Mouse (Mus musculus) kidney, adult 2 months (tissue): Measurements from ENCODE around the gene Gas2l3. TPM values are rescaled to one million over a fixed set of nuclear protein-coding genes. Genes with fewer than 3 reads are reported as not detected.

Source experiments
- DNase-seq: peaks from one replicate; pipeline ENCODE4 v3.0.0; 2021
- H3K27ac ChIP-seq: fragments of 200-500 bp; 2 replicates; pipeline ENCODE4 v1.5.1; 2012; ENCODE audit warnings: low read depth, low read length, control low read depth, inconsistent platforms; ENCODE audit not compliant: insufficient read depth
- H3K27me3 ChIP-seq: fragments of 200-500 bp; replicated peaks from 2 replicates; pipeline ENCODE4 v1.6.1; 2012; ENCODE audit warnings: mild to moderate bottlenecking, moderate library complexity, low read length, inconsistent platforms; ENCODE audit not compliant: control insufficient read depth, insufficient read depth
- H3K36me3 ChIP-seq: fragments of 200-500 bp; 2 replicates; pipeline ENCODE4 v1.6.1; 2012; ENCODE audit warnings: mild to moderate bottlenecking, moderate library complexity, low read length, inconsistent platforms; ENCODE audit not compliant: control insufficient read depth, insufficient read depth
- H3K4me1 ChIP-seq: fragments of 200-500 bp; 2 replicates; pipeline ENCODE4 v1.6.1; 2011; ENCODE audit warnings: low read length; ENCODE audit not compliant: control insufficient read depth, insufficient read depth
- H3K4me3 ChIP-seq: fragments of 200-500 bp; 2 replicates; pipeline ENCODE4 v1.5.1; 2011; ENCODE audit warnings: mild to moderate bottlenecking, low read depth, low read length, control low read depth; ENCODE audit not compliant: insufficient read depth
- CTCF ChIP-seq: fragments of 200-500 bp; conservative IDR thresholded peaks from 2 replicates; pipeline ENCODE4 v1.5.1; 2011; ENCODE audit warnings: low read depth, mild to moderate bottlenecking, control low read depth, low read length, moderate library complexity, mixed read lengths; ENCODE audit not compliant: insufficient read depth, insufficient read length
- POLR2A ChIP-seq: fragments of 200-500 bp; IDR thresholded peaks from one replicate; pipeline ENCODE4 v1.6.1; 2011; ENCODE audit warnings: low read depth, low read length, control low read depth
- WGBS: fragments of 180-500 bp; shearing (Covaris S2); methylation state at CpG from one replicate; pipeline ENCODE4 v1.1.7; 2018; 5-methylcytosine and 5-hydroxymethylcytosine counted together
- polyA plus RNA-seq: library from polyadenylated mRNA; depleted of rRNA; stranded (reverse); fragments of >200 nt; gene quantifications from 2 replicates; pipeline ENCODE4 v1.2.3, GENCODE M21; 2012

The Gas2l3 gene
- polyA plus RNA-seq, 1 experiment = 0.19 TPM

DNA sequence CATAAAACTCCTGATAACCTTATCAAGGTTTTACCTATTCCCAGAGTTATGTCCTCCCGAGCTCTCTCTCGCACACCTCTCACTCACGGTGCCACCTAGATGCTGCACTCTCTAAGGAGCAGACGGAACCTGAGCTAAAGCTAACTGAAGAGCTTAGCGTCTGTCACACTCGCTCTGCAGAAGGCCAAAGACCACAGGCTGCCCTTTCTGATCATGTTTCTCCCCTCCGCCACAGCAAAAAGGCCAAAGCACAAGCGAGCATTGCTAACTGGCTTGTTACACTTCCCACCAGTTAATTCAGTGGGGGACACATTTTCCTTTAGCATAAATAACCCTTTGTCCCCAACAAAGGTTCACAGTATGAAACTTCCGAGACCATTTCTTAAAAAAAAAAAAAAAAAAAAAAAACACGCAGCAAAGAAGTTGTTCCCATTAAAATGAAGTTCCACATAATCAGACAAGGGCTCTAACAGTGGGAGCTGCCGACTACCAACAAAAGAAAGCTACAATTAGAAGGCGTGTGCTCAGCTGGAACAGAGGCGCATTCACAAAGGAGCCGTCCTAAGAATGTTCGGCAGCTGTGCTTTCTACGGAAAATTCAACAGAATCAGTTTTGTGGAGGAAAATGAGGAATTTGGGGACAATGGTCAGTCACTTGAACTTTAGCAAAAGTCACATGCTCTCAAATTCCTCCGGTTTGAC is 9.1 kb downstream of the Gas2l3 start:
- H3K4me1 ChIP-seq = no peaks in the 10 kb centered on the region
- H3K4me3 ChIP-seq = no peak overlapping the region
- DNase-seq = no peak
- WGBS = 75% methylated on average over 17 of the region's 17 CpGs
- H3K27ac ChIP-seq = no peak overlapping the region
- no peaks in the 10 kb centered on the region for H3K36me3 ChIP-seq
- H3K27me3 ChIP-seq = no peaks in the 10 kb centered on the region
- TF ChIP-seq CTCF (no peak), POLR2A (no peak)

GRCm38 (mm10) chr10:89432743-89433142 is 11.0 kb downstream of the Gas2l3 start:
- Histone ChIP-seq H3K4me1 (no peaks in the 10 kb centered on the region), H3K4me3 (no peak overlapping the region), H3K27me3 (no peaks in the 10 kb centered on the region), H3K36me3 (no peaks in the 10 kb centered on the region), H3K27ac (no peak overlapping the region)
- 71% methylated on average over 13 of the region's 13 CpGs for WGBS
- no peak for TF ChIP-seq CTCF
- no peak for TF ChIP-seq POLR2A
- DNase-seq = no peak

DNA sequence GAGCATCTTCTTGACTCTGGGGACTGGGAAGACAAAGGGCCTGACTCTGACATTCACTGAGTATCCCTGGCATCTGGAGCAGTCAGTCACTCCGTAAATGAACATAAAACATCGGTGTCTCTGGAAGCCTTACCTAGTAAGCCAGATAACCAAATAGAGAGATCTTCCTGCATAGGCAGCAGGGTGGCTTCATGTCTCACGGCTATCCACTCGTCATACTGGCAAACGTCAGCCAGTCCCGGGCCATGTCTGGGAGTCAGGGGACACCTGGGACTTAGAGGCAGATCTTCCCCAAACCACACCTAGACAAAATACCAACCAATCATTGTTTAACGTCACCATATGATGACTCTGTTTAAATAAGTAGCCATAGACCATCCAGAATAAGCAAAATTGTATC is 13.0 kb downstream of the Gas2l3 start:
- Histone ChIP-seq H3K27me3 (no peaks in the 10 kb centered on the region), H3K4me3 (no peak overlapping the region), H3K27ac (no peak overlapping the region), H3K4me1 (no peaks in the 10 kb centered on the region), H3K36me3 (no peaks in the 10 kb centered on the region)
- TF ChIP-seq POLR2A (no peak), CTCF (no peak)
- 99% methylated on average over 7 of the region's 7 CpGs for WGBS
- DNase-seq = no peak

DNA sequence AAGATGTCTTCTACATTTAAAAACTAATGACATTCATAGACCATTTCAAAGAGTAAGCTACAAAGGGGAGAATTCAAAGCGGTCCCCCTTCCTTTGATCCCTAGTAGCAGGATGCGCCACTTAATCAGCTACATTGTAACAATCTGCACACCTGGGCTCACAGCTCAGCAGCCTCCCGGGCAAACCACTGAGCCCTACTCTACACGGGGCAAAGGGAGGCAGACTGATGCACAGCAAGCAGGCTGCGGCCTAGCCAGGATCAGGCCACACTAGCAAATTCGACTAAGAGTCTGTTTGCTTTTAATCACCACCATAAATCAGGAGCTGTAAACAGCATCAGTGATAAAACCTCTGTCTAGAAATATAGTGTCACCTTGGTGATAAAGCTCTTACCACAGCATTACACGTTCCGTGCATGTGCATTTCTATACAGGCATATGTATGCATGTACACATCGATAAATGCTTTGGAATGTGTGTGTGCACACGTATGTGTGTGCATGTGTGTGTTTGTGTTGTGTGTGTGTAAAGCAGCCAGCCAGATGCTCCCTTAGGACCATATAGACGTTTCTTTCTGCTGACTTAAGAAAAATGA is 18.9 kb downstream of the Gas2l3 start:
- Histone ChIP-seq H3K4me3 (no peak overlapping the region), H3K36me3 (no peaks in the 10 kb centered on the region), H3K27ac (no peak overlapping the region), H3K4me1 (no peaks in the 10 kb centered on the region), H3K27me3 (no peaks in the 10 kb centered on the region)
- 79% methylated on average over 11 of the region's 11 CpGs for WGBS
- no peak for TF ChIP-seq CTCF
- TF ChIP-seq POLR2A = no peak
- no peak for DNase-seq

GRCm38 (mm10) chr10:89424217-89424616 is 19.6 kb downstream of the Gas2l3 start:
- Histone ChIP-seq H3K27ac (no peak overlapping the region), H3K36me3 (no peaks in the 10 kb centered on the region), H3K4me1 (no peaks in the 10 kb centered on the region), H3K4me3 (no peak overlapping the region), H3K27me3 (no peaks in the 10 kb centered on the region)
- 92% methylated on average over 9 of the region's 9 CpGs for WGBS
- no peak for DNase-seq
- TF ChIP-seq CTCF (no peak), POLR2A (no peak)

DNA sequence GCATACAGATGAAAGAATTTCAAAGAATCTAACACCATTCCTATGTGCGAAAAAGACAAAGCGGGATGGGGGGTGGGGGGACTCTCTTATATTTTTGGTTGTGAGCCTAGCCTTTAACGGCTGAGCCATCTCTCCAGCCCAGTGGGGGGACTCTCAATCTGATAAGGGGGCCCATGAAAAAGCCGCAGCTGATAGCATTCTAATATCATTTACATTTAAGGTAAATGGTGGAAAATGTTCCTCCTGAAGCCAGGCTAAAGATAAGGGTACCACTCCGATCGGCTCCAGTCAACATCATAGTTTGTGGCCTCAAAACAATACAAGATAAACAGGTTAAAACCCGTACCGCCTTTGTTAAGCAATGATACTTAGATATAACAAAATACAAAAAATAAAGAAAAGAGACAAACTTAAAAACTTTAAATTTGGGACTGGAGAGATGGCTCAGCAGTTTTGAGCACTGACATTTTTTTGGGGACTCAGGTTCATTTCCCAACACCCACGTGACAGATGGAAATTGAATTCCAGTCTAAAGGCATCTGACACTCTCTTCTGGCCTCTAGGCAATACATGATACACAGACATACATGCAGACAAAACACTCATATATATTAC is 20.5 kb downstream of the Gas2l3 start:
- WGBS = 95% methylated on average over 9 of the region's 9 CpGs
- H3K27me3 ChIP-seq = no peaks in the 10 kb centered on the region
- TF ChIP-seq POLR2A = no peak
- DNase-seq = no peak
- H3K27ac ChIP-seq = no peak overlapping the region
- no peaks in the 10 kb centered on the region for H3K4me1 ChIP-seq
- no peaks in the 10 kb centered on the region for H3K36me3 ChIP-seq
- H3K4me3 ChIP-seq = no peak overlapping the region

DNA sequence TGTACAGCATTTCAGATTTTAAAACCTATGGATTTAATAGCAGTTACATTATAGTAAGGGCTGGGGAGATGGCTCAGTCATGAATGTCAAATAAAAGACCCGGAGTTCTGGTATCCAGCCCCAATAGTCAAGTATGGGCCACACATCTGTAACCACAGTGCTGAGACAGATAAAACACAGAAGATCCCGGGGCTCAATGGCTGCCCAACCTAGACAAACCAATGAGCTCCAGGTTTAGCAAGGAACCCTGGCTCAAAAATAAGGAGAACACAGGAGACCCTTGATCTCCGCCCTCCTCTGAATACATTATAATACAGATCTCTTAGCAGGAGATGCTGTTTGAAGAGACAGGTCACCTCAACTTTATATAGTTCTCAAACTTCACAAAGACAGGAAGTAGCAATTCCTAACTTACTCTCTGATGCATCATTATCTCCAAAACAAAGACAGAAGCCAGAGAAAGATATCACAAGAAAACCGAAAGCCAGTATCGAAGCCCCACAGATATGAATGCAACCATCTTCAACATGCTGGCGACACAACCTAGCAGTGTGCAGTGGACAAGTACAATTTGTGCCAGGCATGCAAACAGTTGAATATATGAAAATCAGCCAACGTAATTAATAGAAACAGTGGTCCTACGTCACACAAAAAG is 21.1 kb downstream of the Gas2l3 start:
- TF ChIP-seq CTCF (no peak), POLR2A (no peak)
- H3K36me3 ChIP-seq = no peaks in the 10 kb centered on the region
- H3K27me3 ChIP-seq = no peaks in the 10 kb centered on the region
- 94% methylated on average over 8 of the region's 8 CpGs for WGBS
- H3K4me1 ChIP-seq = no peaks in the 10 kb centered on the region
- H3K4me3 ChIP-seq = no peak overlapping the region
- H3K27ac ChIP-seq = no peak overlapping the region
- no peak for DNase-seq
